Mouse (Mus musculus) left cerebral cortex, adult 18-20 months (tissue): ENCODE results near the gene Mprip. TPM values are rescaled to one million over a fixed set of nuclear protein-coding genes. Genes with fewer than 3 reads are reported as not detected.
A peak's percentile ranks its signal among the peaks of the same experiment; 100 is the strongest.

Experiments
- DNase-seq, 2 experiments: peaks; one replicate each; pipeline ENCODE4 v3.0.0; 2021 to 2022; ENCODE audit warnings: low spot score in 2 of 2, mixed read lengths in 1 of 2
- total RNA-seq, 2 experiments: library from RNA; stranded (reverse); gene quantifications; 2 replicates each; pipeline ENCODE4 v1.2.3; 2021

Mprip gene
- total RNA-seq, 2 experiments from 2014 or later: 279 to 287 TPM

- no peak for DNase-seq
Observed at GRCm38 (mm10) chr11:59758191-59758985, 97.3 kb downstream of the Mprip start.

GRCm38 (mm10) chr11:59759178-59759577 lies 98.1 kb downstream of the Mprip start:
- DNase-seq: peak; percentile 25 to 38

GRCm38 (mm10) chr11:59759626-59760025 lies 98.5 kb downstream of the Mprip start:
- DNase-seq: no peak

- no peak for DNase-seq
Observed at GRCm38 (mm10) chr11:59760796-59761195, 99.7 kb downstream of the Mprip start.

- no peak for DNase-seq
Observed at GRCm38 (mm10) chr11:59769307-59769706, 108.2 kb downstream of the Mprip start.

- DNase-seq: no peak
Observed at GRCm38 (mm10) chr11:59769738-59770137, 108.6 kb downstream of the Mprip start.

GRCm38 (mm10) chr11:59770753-59771152 lies 109.6 kb downstream of the Mprip start:
- no peak for DNase-seq

- no peak for DNase-seq
Observed at GRCm38 (mm10) chr11:59772291-59772690, 111.2 kb downstream of the Mprip start.

- no peak for DNase-seq
Observed at GRCm38 (mm10) chr11:59772902-59773301, 111.8 kb downstream of the Mprip start.

- no peak for DNase-seq
Observed at GRCm38 (mm10) chr11:59774522-59774921, 113.4 kb downstream of the Mprip start.

- DNase-seq: no peak
Observed at GRCm38 (mm10) chr11:59775435-59776148, 114.5 kb downstream of the Mprip start.

GRCm38 (mm10) chr11:59777259-59777658 lies 116.2 kb downstream of the Mprip start:
- DNase-seq: no peak

- peak; percentile 64 to 75 for DNase-seq
Observed at GRCm38 (mm10) chr11:59778181-59778873, 117.2 kb downstream of the Mprip start.

GRCm38 (mm10) chr11:59778874-59779223 lies 117.7 kb downstream of the Mprip start:
- DNase-seq: no peak

GRCm38 (mm10) chr11:59779406-59779805 lies 118.3 kb downstream of the Mprip start:
- DNase-seq: no peak

- no peak for DNase-seq
Observed at GRCm38 (mm10) chr11:59780241-59780640, 119.1 kb downstream of the Mprip start.

- no peak for DNase-seq
Observed at GRCm38 (mm10) chr11:59782091-59782590, 121.0 kb downstream of the Mprip start.

- DNase-seq: no peak
Observed at GRCm38 (mm10) chr11:59783591-59783990, 122.5 kb downstream of the Mprip start.

GRCm38 (mm10) chr11:59786444-59787198 lies 125.5 kb downstream of the Mprip start:
- DNase-seq: no peak

GRCm38 (mm10) chr11:59787199-59787781 lies 126.2 kb downstream of the Mprip start, which contains the start of gene Pld6:
Gene Pld6 (minus strand): TSS chr11:59787645.
- DNase-seq: peak; percentile 32 to 36
